Mouse (Mus musculus) retina, postnatal 1 day (tissue): Measurements from ENCODE around the gene Slc39a11.
A peak's percentile ranks its signal among the peaks of the same experiment; 100 is the strongest.

ENCODE experiments used
- DNase-seq: peaks from one replicate; pipeline ENCODE4 v3.0.0-alpha.2; 2012

Gene Slc39a11

DNA sequence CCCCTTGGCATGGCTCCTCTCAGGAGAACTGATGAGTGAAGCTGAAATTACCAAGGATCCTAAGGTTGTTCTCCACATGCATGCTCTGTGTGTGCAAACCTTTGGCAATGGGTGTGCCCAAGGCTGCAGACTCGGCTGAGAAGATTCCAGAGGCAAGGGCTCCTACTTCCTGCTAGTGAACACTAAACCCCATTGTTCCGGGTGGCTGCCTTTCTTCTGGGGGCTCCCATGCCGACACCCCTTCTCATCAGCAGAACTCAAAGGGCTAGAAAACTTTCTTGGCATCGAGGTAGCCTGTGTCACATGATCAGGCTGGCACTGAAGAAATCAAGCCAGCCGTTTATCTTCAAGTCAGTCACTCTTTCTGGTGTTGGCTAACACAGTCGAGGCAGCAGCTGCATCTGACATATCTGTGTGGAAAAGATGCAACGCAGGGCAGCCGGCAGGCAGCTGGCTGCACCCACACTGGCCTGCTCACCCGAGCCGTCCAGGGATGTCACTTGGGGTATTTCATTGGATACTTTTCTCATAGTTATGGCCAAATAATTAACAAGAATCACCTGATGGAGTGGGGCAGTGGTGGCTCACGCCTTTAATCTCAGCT, 145.3 kb downstream of the Slc39a11 start:
- DNase-seq, result no peak

DNA sequence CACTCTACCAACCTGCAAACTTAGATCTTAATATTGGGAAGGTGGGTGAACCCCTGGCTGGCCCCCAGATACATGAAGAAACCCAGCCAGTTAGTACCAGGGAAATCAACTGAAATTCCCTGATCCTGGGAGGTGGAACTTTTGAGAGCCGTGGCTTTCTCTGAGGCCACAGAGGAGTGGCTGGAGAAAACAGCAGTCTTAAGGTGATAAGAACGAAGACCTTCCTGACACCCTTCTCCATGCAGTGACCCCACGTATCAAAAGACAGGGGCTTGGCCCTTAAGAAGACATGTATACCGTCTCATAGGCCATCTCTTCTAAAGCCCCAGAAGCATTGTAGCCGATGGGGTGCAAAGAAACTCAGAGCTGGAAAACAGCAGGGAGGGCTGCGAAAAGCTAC, 146.9 kb downstream of the Slc39a11 start:
- no peak for DNase-seq

DNA sequence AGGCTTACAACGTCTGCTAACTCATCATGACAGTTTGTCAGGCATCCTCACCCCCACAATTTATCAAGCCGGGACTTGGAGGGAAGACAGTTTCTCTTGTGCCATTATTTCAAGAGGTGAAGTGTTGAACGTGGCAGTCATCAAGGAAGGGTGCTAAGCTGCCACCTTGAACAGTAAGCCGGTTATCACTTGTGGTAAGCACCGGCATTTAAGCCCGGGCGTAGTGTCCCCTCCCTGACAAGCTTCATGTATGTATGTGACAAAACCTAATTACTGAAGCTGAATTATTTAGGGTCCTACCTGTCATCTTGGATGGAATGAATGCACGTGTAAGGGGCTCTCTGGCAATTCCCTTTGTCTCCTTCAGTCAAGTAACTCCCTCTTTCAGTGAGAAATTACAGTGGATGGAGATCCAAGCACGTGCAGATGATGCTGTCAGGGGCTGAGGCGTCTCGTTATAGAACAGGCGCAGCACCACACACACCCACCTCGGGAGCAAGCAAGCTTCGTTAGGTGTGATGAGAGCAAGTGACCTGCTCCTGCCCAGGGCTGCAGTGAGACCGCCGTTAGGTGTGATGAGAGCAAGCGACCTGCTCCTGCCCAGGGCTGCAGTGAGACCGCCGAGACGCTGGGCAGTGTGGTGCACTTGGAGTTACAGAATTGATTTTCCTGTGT, 149.1 kb downstream of the Slc39a11 start:
- no peak for DNase-seq

DNA sequence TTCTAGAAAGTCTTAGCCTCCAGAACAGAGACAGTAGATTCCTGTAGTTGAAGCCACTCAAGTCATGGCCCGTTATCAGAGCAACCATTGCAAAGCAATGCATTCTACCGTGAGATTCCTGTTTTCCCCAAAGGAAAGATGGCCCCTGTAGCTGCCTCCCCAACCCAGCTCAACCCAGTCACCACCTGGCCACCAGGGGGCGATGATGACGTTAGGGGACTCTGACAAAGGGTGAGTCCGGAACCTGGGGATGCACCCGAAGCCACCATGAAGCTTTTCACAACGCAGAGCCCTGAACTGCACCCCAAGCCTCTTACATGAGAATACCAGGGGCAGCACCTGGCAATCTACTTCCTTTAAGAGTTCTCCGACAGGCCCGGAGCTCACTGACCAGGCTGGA, 151.0 kb downstream of the Slc39a11 start:
- no peak for DNase-seq

DNA sequence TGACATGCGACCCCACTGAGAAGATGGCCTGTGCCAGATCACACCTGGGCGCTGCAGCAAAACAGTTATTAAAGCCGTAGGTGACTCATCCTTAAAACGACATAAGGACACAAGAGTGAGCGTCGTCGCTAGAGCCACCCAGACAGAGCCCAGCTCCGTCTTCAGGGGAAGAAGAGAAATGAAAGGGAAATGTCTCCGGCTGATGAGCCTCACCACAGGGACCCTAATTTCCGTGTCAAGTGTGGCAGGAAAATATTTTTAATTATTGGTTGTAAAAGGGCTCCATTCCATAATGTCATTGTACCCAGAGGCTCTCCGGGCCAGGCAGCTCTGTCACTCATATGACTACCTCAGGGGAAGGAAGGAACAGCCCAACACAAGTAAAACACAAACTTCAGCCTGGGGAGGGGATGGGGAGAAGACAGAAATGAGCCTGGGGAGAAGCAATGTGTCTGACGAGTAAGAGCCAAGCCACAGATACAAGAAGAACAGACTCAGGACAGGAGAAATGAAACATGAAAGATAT, 155.8 kb downstream of the Slc39a11 start:
- DNase-seq, result no peak

DNA sequence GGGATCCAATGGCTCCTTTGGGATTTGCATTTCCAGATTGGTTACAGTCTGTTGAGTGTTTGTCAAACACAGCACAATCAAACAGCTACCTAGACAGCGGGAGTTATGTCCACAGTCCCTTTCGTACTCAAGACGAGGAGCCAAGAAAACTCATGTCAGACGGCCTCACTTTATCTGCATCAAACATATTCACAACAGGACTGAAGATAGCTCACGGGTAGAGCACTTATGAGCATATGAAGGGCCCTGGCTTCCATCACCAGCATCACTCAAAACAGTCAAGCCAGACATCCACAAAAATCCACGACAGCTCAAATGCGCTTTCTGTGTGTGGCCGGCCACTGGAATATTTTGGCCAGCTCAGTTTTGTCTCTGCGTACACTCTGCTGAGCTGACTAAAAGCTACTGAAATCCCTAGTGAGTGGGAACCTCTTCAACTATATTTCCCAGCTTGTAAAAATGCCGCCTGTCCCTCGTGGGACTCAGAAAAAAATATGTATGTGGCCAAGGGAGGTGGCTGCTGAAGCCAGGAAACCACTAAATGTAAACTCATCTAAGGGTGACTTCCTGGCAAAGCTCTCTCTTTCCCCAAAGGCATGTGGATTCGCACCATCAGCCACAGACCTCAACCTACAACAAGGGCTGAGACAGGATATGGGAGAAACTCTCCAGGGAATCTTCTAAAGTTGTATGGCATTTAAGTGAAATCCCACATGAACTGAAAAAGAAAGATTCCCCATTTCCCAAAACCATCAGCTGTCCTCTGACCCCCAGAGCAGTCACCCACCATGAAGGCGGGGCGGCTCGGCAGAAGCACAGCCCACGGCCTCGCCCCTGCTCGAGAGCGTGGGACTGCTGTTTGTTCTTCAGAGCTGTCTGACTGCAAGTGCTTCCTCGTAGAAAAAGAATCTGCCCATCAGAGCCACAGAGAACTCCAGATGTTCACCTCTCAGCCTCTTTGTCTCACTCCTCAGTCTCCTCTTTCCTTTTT, 159.1 kb downstream of the Slc39a11 start:
- no peak for DNase-seq

DNA sequence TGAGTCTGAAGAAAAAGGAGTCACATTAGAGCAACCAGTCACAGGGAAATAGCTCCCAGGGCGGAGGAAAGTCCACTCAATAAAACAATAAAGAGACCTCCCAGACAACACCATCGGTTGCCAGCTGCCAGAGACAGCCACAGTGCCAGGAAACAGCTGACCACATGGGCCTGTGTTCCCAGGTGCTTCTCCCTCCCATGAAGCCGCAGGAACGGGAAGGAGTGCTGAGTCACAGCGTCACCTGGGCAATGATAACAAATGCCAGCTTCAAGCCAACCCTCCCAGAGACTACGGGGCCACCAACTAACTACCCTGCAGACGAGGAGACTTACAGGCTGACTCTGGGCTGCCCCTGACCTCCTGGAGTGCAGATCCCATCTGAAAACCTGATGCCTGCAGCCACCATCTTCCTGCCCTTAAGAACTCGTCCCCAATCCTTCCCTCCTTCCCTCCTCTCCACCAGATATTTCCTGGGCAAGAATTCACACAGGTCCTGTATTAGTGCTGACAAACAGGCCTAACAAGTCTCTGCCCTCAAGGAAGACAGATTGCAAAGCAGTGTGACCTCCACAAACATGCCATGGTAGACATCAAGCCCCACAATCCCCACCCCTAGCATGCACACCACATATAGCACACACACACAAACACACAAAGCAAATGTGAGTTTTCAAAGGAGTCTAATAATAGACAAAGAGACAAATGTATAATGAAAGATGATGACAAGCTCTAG, 162.1 kb downstream of the Slc39a11 start:
- no peak for DNase-seq

DNA sequence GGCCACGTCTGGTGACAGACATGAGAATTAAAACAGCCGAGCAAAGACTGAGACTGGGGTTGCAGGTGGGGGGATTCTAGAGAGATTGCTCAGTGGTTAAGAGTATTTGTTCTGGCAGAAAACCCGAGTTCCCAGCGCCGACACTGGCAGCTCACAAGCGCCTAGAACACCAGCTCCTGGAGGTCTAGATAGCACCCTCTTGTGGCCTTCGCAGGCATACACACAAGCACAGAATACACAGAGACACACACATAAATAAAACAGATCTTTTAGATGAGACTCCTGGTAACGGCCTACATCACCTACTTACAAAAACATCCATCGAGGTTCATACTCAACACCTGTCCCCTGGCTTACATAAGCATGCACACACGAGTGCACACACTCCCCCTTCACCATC, 165.8 kb downstream of the Slc39a11 start:
- DNase-seq, result no peak

DNA sequence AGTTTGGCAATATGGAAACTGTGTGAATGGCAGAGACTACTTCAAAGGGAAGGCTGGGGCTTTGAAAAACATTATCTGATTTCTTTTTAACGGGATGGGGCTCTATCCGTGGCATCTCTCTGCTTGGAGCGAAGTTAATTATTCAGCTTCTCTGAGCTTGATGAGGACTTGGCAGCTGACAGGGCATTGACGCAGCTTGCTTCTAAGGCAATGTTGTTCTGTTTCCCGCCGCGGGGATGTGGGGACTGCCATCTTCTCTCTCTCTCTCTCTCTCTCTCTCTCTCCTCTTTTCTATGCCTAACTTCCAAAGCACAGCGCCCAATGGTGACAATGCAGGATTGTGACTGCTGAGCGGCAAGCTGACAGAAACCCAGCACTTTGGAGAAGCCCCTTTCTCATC, 172.3 kb downstream of the Slc39a11 start:
- no peak for DNase-seq

DNA sequence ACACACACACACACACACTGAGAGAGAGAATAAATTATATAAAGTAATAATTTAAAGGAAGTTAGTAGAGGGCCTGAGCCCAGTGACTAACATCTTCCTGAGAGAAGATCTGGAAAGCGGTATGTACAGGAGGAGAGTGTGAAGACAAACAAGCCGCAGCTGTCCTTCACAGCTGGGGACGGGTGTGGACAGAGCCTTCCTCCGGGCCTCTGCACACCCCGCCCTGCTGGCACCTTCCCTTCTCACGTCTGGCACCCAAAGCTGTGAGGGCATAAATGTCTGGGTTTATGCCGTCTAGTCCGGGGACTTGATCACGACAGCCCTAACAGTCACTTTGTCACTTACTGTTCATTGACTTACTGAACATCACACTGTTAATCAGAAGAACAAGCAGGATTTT, 173.2 kb downstream of the Slc39a11 start:
- DNase-seq, result no peak

DNA sequence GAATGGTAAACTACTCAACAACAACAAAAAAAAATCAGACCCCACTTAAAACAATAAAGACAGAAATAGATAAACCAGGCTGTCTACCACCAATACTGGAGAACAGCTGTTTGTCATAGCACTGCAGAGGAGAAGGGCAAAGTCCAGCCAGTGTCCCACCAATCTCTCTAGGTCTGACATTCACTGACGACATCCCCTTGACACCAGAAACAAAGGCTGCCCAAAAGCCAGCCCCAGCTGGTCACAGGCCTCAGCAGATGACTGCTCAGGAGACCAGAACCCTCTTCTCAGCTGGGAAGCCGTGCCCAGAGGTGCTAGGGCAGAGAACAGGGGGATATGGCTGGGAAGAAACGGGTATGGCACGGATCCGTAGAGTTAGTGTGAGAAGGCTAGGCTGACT, 174.4 kb downstream of the Slc39a11 start:
- no peak for DNase-seq

DNA sequence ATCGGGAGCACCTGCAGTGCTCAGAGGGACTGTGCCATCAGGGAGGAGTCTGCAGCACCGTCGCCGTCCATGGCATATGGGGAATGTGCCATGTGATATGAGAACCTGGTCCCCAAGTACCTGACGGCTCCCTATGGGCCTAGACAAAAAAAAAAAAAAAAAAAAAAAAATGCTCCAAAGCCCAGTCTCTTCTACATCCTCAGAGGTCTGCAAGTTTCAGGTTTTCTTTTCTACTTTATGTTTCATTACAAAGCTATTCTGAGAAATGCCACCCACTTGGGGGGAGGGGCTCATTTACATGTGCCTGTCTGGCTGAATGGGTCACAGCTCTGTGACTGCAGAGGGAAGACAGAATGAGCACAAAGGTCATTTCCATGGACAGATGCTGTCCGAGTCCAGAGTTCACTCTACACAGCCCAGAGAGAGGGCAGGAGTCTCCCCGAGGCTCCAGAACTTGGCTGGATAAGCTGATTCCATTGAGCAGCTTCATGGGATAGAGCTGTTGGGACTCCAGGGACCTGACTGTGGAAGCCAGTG, 175.8 kb downstream of the Slc39a11 start:
- DNase-seq, result peak; percentile 42

DNA sequence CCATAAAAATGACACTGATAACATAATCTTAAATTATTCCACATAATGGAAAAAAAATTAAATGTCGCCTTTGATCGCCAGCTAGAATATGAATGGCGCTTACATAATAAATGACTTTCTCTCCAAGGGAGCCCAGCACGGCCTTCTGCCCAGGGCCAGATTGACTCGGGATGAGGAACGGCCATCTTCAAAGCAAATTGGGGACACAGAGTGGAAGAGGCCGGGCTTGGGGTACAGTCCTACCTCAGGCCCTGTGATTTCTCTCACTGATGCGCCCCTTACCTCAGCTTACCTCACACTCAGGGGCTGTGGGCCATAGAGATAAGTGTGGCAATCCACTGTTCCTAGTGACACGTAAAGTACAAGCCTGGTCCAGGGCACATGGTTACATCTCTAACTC, 177.9 kb downstream of the Slc39a11 start:
- DNase-seq, result no peak

DNA sequence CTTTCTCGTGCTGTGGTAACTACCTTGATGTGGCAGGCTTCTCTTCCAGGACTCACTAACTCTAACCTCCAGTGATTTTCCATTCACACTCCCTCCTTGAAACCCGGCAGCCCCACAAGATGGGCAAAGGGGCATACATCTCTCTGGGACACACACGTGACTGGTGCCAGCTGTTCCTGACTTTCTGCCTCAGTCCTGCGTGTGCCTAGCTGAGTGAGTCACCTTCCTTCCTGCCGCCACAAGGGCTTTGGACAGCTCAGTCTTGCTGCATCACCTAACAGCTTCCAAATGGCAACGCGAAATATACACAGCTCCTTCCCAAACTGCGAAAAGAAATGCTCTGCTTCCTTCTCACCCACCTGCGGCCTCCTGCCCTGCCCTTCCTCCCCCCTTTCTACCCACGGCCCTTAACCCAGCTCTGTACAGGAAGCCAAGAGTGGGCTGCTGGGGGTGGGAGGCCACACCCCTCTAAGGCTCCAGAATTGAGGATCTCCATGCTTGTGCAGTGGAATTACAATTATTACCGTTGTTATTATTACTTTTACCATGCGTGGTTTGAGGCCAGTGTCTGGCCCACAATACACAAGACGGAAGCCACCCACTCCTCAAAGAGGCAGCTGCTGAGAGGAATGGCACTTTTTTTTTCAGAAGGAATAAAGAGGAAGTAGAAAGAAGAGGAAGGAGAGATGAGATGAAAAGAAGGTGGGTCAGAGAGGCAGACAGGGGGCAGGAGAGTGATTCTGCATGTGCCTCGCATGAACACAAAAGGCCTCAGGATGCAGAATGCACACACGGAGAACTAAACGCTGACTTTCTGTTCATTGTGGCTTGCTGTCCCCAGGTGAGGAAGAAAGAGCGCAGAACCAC, 179.7 kb downstream of the Slc39a11 start:
- no peak for DNase-seq

DNA sequence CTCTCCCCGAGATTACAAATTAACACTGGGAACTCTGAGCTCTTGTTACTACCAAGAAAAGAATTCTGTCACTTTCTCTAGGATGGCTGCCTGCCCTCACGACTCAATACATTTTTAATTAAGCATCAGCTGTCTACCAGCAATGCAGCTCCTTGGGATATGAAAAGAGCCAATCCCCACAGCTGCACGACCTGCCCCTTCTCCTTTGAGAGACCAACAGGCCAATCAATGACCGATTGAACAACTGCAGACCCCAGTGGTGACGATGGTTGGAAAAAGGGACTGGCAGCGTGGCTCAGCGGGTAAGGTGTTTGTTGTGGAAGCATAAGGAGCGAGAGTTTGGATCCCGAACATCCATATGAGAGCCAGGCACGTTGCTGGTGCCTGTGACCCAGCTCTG, 181.9 kb downstream of the Slc39a11 start:
- DNase-seq, result peak; percentile 57

DNA sequence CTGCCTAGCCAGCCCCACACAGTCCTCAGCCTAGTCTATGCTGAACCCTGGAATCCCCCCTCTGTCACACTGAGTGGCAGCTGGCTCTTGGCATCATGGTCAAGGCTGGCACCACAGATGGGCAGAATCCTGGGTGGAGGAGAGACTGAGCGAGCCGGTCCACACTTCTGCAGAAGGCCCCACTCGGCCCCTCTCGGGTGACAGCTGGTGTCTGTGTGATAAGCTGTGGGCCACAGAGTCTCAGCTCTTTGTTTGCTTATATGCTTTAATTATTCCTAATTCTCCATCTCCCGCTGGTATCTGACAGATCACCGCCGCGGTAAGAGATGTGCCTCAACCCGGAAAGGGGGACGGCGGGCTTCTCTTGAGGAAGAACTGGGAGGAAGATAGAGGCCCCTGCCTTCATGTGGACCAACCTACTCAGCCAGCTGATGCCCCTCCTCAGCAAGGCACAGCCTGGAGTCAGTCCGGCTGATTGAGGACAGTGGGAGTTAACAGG, 182.5 kb downstream of the Slc39a11 start:
- peak; percentile 88 for DNase-seq

DNA sequence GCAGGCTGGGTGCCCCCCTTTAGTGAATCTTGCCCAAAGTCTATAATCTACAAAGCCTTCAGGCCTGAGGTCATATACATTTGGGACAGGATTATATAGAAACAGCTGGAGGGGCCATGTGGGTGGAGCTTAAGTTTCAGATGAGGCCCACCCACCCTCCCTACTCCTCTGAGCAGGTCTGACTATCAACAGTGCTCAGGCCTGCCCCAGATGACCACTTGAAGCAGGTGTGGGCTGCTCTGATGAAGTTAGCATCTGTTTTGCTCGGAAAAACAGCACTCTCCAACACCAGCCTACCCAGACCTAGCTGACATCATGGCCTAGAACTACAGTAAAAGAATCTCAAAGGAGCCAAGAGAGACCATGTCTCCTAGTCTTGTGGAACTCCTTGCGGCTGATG, 189.8 kb downstream of the Slc39a11 start:
- DNase-seq, result no peak

DNA sequence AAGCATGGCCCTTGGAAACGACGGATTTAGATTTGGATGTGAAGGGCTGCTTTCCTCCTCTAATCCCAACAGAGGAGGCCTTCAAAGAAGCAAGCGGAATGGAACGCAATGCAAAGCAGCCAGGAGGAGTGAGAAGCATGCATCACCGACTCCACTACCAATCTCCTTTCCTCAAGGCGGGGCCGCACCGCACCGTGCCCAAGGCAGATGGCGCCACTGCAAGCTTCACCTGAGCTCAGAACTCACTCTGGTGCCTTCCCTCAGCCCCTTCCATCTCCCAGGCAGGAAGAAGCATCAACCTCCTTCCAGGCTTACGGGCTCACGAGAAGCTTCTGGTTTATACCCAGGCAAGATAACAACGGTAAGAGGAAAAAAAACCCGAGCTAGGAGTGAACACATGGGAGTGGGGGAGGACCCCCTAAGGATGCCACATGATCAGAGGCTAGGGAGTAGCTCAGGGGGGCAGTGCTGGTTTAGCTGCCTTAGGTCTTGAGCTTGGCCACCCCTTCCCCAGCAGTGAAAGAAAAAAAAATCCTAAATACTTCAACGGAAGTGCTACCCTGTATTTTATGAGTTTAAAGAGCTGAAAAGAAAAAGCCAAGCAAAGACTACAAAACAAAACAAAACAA, 191.2 kb downstream of the Slc39a11 start:
- DNase-seq, result no peak

DNA sequence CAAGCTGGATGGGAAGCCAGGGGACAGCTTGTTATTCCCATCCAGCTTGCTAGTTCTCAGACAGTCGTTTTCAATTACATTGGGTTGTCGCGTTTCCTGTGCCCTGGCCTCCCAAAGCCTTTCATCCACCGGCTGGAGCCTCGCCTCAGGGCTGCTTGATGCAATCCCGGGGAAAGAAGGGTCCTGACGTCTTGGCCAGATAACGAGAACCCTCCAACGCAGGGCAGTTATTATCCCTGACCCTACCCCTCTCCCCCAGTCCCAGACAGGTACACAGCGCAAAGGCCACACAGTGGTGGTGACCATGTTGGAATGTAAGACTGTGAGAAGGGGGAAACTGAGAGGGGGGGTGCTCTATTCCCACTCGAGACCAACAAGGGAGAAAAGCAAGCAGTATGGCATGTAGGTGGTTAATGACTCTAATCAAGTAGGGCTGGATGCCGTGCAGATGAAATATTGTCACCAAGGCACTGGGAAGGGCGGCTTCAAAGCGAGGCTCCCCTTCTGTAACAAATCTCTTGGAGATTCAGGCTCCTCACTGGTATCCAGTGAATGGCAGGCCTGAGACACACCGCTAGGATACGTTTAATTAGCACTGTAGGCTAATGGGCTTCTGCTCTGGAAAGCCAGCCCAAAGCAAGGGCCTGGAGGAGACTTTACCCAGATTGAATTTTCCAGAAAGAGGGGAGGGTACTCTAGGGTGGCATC, 196.9 kb downstream of the Slc39a11 start:
- DNase-seq, result peak; percentile 69

DNA sequence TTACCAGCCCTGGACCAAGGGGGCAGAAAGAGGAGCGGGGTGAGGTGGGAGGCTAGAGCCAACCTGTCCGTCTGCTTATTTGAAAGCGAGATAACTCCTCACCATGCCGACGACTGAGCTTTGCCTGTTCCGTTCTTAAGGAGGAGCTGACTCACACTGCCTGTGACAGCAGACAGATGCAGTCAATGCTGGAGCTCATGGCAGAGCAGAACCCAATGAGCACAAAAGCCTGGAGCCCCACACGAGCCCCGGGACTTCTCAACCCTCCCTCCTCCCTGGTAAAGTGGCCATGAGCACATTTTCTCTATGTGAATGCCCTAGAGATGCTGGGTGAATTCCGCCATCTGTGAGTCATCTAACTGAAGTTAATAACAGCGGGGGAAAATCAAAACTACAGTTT, 198.6 kb downstream of the Slc39a11 start:
- no peak for DNase-seq
